Mouse (Mus musculus): Measurements from ENCODE around the gene Krtap13-1.

GRCm38 (mm10) chr16:88679099-88679498 is 49.6 kb upstream of the Krtap13-1 start:
- TF ChIP-seq HCFC1 (IDR thresholded peaks at IDR 0.05; ENCODE audit: borderline replicate concordance, insufficient read depth, low read length) (no peak), ZNF384 (IDR thresholded peaks at IDR 0.05; ENCODE audit: low read depth, low read length) (no peak), ZC3H11A (IDR thresholded peaks at IDR 0.05; ENCODE audit: borderline replicate concordance, low read depth, low read length) (no peak)

Measured in ES-E14 (cell line).